8 mouse cellular contexts compared by ENCODE assay signal in the genomic region with DNA sequence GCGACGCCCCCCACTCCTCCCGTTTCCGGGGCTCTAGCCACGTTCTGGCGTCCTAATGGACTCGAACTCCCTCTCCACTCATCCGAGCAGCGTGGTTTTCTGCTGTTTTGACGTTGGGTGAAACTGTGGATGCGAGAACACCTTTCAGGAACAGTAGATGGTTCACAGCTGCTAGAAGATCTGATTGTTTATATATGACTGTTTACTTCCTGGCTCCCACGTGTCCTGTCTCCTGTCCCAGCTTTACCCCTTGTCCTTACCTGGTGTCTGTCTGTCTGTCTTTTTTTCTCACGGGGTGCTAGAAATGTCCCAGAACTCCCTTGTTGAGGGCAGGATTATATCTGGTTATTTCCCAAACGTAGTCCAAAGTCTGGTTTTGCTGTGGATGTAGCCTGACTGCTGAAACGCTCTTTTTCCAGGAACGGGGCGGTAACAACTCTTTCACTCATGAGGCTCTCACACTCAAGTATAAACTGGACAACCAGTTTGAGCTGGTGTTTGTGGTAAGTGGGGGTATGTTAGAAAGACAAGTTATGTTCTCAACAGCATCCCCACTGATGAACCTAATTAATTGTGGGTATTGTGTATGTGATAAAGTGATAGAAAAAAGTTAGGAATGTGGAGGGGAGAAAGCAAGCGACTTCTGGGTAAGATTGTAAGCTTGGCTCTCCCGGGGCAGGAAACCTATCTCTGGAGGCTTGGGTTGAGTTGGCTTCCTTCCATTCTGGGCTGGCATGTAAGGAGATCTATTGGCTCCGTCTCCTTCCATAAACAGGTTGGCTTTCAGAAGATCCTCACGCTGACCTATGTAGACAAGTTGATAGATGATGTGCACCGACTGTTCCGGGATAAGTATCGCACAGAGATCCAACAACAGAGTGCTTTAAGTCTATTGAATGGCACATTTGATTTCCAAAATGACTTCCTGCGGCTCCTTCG. TPM values are rescaled to one million over a fixed set of nuclear protein-coding genes. Genes with fewer than 3 reads are reported as not detected.
DNase-seq lines count a peak whose midpoint lies in the region; ATAC-seq lines count a peak whose summit lies in the region.

No protein-coding gene starts in this region.

- DNase-seq in cerebellum, adult 9-10 months: peak; percentile 34
- DNase-seq in neural tube, embryonic 11.5 days (ENCODE audit: low spot score): peak; percentile 18
- DNase-seq in neural tube, embryonic 10.5 days (ENCODE audit: extremely low spot score, low spot score): no peak
- DNase-seq in intestine, embryonic 14.5 days (ENCODE audit: low spot score): no peak
- DNase-seq in urinary bladder, adult 2 months (ENCODE audit: low spot score): no peak
- no peak for DNase-seq in testis, postnatal 14 days (ENCODE audit: low spot score)

- H3K9ac ChIP-seq in neural tube, embryonic 11.5 days (ENCODE audit: low read length): peak overlapping the region; percentile 71
- peak overlapping the region; percentile 87 for H3K9ac ChIP-seq in intestine, embryonic 14.5 days (ENCODE audit: low read length)

- H3K27ac ChIP-seq in neural tube, embryonic 11.5 days (ENCODE audit: low read depth, low read length): no peak overlapping the region
- H3K27ac ChIP-seq in intestine, embryonic 14.5 days (ENCODE audit: low read depth): peak overlapping the region; percentile 60

- 0 out of 2 replicates have a peak, but pooled peaks cover 4% of the 10 kb centered on the region for H3K4me1 ChIP-seq in neural tube, embryonic 11.5 days (ENCODE audit: control insufficient read depth, insufficient read depth, low read length)
- peaks cover 6% of the 10 kb centered on the region for H3K4me1 ChIP-seq in intestine, embryonic 14.5 days (replicated peaks; ENCODE audit: control insufficient read depth, insufficient read depth, low read length)

- 37% methylated on average over 26 of the region's 26 CpGs for WGBS in neural tube, embryonic 11.5 days
- WGBS in intestine, embryonic 14.5 days: 30% methylated on average over 26 of the region's 26 CpGs

- peaks cover 20% of the 10 kb centered on the region for H3K36me3 ChIP-seq in neural tube, embryonic 11.5 days (ENCODE audit: control insufficient read depth, insufficient read depth, low read length)
- H3K36me3 ChIP-seq in intestine, embryonic 14.5 days (ENCODE audit: control insufficient read depth, insufficient read depth, low read length): peaks cover 62% of the 10 kb centered on the region

- peak overlapping the region; percentile 72 for H3K4me3 ChIP-seq in neural tube, embryonic 11.5 days (ENCODE audit: low read depth, low read length)
- peak overlapping the region; percentile 96 for H3K4me3 ChIP-seq in intestine, embryonic 14.5 days (ENCODE audit: low read depth, low read length)

- H3K9me3 ChIP-seq in neural tube, embryonic 11.5 days (ENCODE audit: control insufficient read depth, low read length): no peaks in the 10 kb centered on the region
- H3K9me3 ChIP-seq in intestine, embryonic 14.5 days (ENCODE audit: control insufficient read depth, low read length): no peaks in the 10 kb centered on the region

- ATAC-seq in cerebellum, adult (ENCODE audit: insufficient number of reproducible peaks, low FRiP score, low TSS enrichment): no peak
- ATAC-seq in neural tube, embryonic 11.5 days (ENCODE audit: insufficient read depth, low FRiP score, low TSS enrichment): no peak
- peak; percentile 7 for ATAC-seq in intestine, embryonic 14.5 days (replicated peaks; ENCODE audit: low FRiP score, low TSS enrichment, low read depth)
- 0 out of 2 replicates have a peak, but pooled peaks have one; percentile 0 for ATAC-seq in monocyte, adult 5-6 weeks (replicated peaks; ENCODE audit: insufficient number of reproducible peaks, low FRiP score, low TSS enrichment, poor library complexity, severe bottlenecking)

- H3K27me3 ChIP-seq in neural tube, embryonic 11.5 days (ENCODE audit: control insufficient read depth, insufficient read depth, low read length): no peaks in the 10 kb centered on the region
- no peaks in the 10 kb centered on the region for H3K27me3 ChIP-seq in intestine, embryonic 14.5 days (replicated peaks; ENCODE audit: control insufficient read depth, insufficient read depth, low read length)

- H3K4me2 ChIP-seq in neural tube, embryonic 11.5 days (ENCODE audit: low read depth): peak overlapping the region; percentile 53
- H3K4me2 ChIP-seq in intestine, embryonic 14.5 days (ENCODE audit: low read length): peak overlapping the region; percentile 79

RNA-seq across cellular contexts. Expression of a gene that starts 1.0 kb away (rescaled TPM):
- polyA plus RNA-seq in neural tube, embryonic 11.5 days (2014; fragmentation: Nextera tagmentation; extraction: Ambion mirVana): 34.7 and 35.6 TPM in 2 replicates
- 39.9 and 40.9 TPM in 2 replicates for polyA plus RNA-seq in intestine, embryonic 14.5 days (2014; fragmentation: Nextera tagmentation; extraction: Ambion mirVana)
- total RNA-seq in monocyte, adult 5-6 weeks (2017): 33.0 to 49.7 TPM (median 42.1 TPM) in 3 replicates
- polyA plus RNA-seq in urinary bladder, adult 2 months (2012; rRNA removed): 38.4 and 46.4 TPM in 2 replicates

RNA-seq across cellular contexts. Expression of a gene that starts 11.8 kb away (rescaled TPM):
- polyA plus RNA-seq in neural tube, embryonic 11.5 days (2014; fragmentation: Nextera tagmentation; extraction: Ambion mirVana): 15.1 and 16.6 TPM in 2 replicates
- polyA plus RNA-seq in intestine, embryonic 14.5 days (2014; fragmentation: Nextera tagmentation; extraction: Ambion mirVana): 13.8 and 14.1 TPM in 2 replicates
- total RNA-seq in monocyte, adult 5-6 weeks (2017): 9.9 to 13.5 TPM (median 12.9 TPM) in 3 replicates
- polyA plus RNA-seq in urinary bladder, adult 2 months (2012; rRNA removed): 13.1 and 15.6 TPM in 2 replicates

RNA-seq across cellular contexts. Expression of a gene that starts 11.9 kb away (rescaled TPM):
- polyA plus RNA-seq in neural tube, embryonic 11.5 days (2014; fragmentation: Nextera tagmentation; extraction: Ambion mirVana): 102 and 105 TPM in 2 replicates
- 132 TPM in 2 replicates for polyA plus RNA-seq in intestine, embryonic 14.5 days (2014; fragmentation: Nextera tagmentation; extraction: Ambion mirVana)
- total RNA-seq in monocyte, adult 5-6 weeks (2017): 44.4 to 75.2 TPM (median 54.0 TPM) in 3 replicates
- polyA plus RNA-seq in urinary bladder, adult 2 months (2012; rRNA removed): 75.8 and 86.4 TPM in 2 replicates

RNA-seq across cellular contexts. Expression of a gene that starts 36.0 kb away (rescaled TPM):
- 88.7 and 92.0 TPM in 2 replicates for polyA plus RNA-seq in neural tube, embryonic 11.5 days (2014; fragmentation: Nextera tagmentation; extraction: Ambion mirVana)
- polyA plus RNA-seq in intestine, embryonic 14.5 days (2014; fragmentation: Nextera tagmentation; extraction: Ambion mirVana): 85.7 and 94.1 TPM in 2 replicates
- total RNA-seq in monocyte, adult 5-6 weeks (2017): 22.0 to 26.1 TPM (median 25.5 TPM) in 3 replicates
- polyA plus RNA-seq in urinary bladder, adult 2 months (2012; rRNA removed): 26.3 and 33.1 TPM in 2 replicates

RNA-seq across cellular contexts. Expression of a gene that starts 55.8 kb away (rescaled TPM):
- 74.9 and 78.6 TPM in 2 replicates for polyA plus RNA-seq in neural tube, embryonic 11.5 days (2014; fragmentation: Nextera tagmentation; extraction: Ambion mirVana)
- 43.1 and 43.2 TPM in 2 replicates for polyA plus RNA-seq in intestine, embryonic 14.5 days (2014; fragmentation: Nextera tagmentation; extraction: Ambion mirVana)
- 8.1 to 19.4 TPM (median 15.3 TPM) in 3 replicates for total RNA-seq in monocyte, adult 5-6 weeks (2017)
- polyA plus RNA-seq in urinary bladder, adult 2 months (2012; rRNA removed): 12.5 and 16.1 TPM in 2 replicates

Comparison
In these comparisons a context has a peak if more than half of its experiments do, and no peak if none do; other contexts are left out.
1. DNase-seq: peak in cerebellum, adult 9-10 months (single experiment) and neural tube, embryonic 11.5 days (single experiment); none in neural tube, embryonic 10.5 days (single experiment), intestine, embryonic 14.5 days (single experiment), urinary bladder, adult 2 months (single experiment) and testis, postnatal 14 days (single experiment).
2. ATAC-seq: peak in intestine, embryonic 14.5 days (single experiment) and monocyte, adult 5-6 weeks (single experiment); none in cerebellum, adult (single experiment) and neural tube, embryonic 11.5 days (single experiment).